Mouse (Mus musculus) liver, embryonic 14.5 days (tissue): Measurements from ENCODE around the gene Ttc22.

ENCODE experiments used
- CTCF ChIP-seq: IDR thresholded peaks from 2 replicates; pipeline ENCODE4 v1.5.1; 2016; ENCODE audit warnings: antibody characterized with exemption, low read depth, control low read depth
- EP300 ChIP-seq: IDR thresholded peaks from 2 replicates; pipeline ENCODE4 v1.6.1; 2016; ENCODE audit warnings: antibody characterized with exemption, low read depth

DNA sequence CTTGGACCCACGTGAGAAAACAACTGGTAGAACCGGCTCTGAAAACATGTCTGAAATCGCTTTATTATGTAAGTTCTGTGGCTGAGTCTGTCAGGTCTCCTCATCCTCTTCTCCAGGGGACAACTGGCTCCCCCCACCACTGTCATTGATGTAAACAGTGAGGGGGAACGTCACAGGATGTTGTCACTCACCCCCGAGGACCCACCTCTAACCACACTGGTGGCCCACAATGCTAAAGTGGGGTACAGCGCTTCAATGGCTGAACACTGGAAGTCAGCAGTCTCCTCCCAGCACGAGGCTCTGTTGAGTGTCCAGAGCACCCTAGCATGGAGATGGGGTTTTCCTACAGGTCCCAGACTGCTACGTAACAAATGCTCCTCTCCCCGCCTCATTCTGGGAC lies 31.4 kb upstream of the Ttc22 start:
- no peak for TF ChIP-seq EP300
- no peak for TF ChIP-seq CTCF
